In genomic region chr5:124610965-124611364, GRCm38 (mm10) we compare ENCODE assay signal across 11 mouse cellular contexts. TPM values are rescaled to one million over a fixed set of nuclear protein-coding genes. Genes with fewer than 3 reads are reported as not detected.
A peak's percentile ranks its signal among the peaks of the same experiment; 100 is the strongest.
DNase-seq lines count a peak whose midpoint lies in the region; ATAC-seq lines count a peak whose summit lies in the region.
"Had no signal": no experiment of that assay in that cellular context is flagged by ENCODE, and none has a peak within 500 bp of the region (broad histone marks: within the 10 kb centered on the region; RNA-seq: fewer than 3 reads in every experiment).

No protein-coding gene starts in this region.

- H3K4me3 ChIP-seq in liver, embryonic 11.5 days (ENCODE audit: low read depth, low read length): no peak overlapping the region
- H3K4me3 ChIP-seq in forebrain, embryonic 11.5 days (ENCODE audit: low read depth, low read length): no peak overlapping the region
- H3K4me3 ChIP-seq: heart, embryonic 15.5 days had no signal

- no peaks in the 10 kb centered on the region for H3K4me1 ChIP-seq in liver, embryonic 11.5 days (replicated peaks; ENCODE audit: control insufficient read depth, insufficient read depth, low read length)
- no peaks in the 10 kb centered on the region for H3K4me1 ChIP-seq in forebrain, embryonic 11.5 days (replicated peaks; ENCODE audit: control insufficient read depth, insufficient read depth, low read length)
- H3K4me1 ChIP-seq: heart, embryonic 15.5 days had no signal

- H3K36me3 ChIP-seq in liver, embryonic 11.5 days (ENCODE audit: control insufficient read depth, insufficient read depth, low read length): no peaks in the 10 kb centered on the region
- no peaks in the 10 kb centered on the region; the same call in 1 of the 2 replicates for H3K36me3 ChIP-seq in forebrain, embryonic 11.5 days (ENCODE audit: control insufficient read depth, insufficient read depth, low read length)
- H3K36me3 ChIP-seq: heart, embryonic 15.5 days had no signal

- H3K9me3 ChIP-seq in liver, embryonic 11.5 days (ENCODE audit: control insufficient read depth, low read length): no peaks in the 10 kb centered on the region
- no peaks in the 10 kb centered on the region for H3K9me3 ChIP-seq in forebrain, embryonic 11.5 days (ENCODE audit: control insufficient read depth, low read length)
- H3K9me3 ChIP-seq: heart, embryonic 15.5 days had no signal

- H3K4me2 ChIP-seq in liver, embryonic 11.5 days: no peak overlapping the region
- no peak overlapping the region for H3K4me2 ChIP-seq in forebrain, embryonic 11.5 days (ENCODE audit: low read depth, low read length, severe bottlenecking)
- H3K4me2 ChIP-seq: heart, embryonic 15.5 days had no signal

- ATAC-seq in liver, embryonic 11.5 days (replicated peaks; ENCODE audit: low FRiP score): no peak
- no peak for ATAC-seq in forebrain, embryonic 11.5 days (replicated peaks; ENCODE audit: low FRiP score)
- ATAC-seq in inflammation-experienced regulatory T-cells, adult 6 months: no peak

- no peak overlapping the region for H3K27ac ChIP-seq in liver, embryonic 11.5 days (ENCODE audit: low read depth, low read length)
- H3K27ac ChIP-seq in forebrain, embryonic 11.5 days (ENCODE audit: low read depth, low read length): no peak overlapping the region
- H3K27ac ChIP-seq: heart, embryonic 15.5 days; macrophage had no signal

- DNase-seq in liver (peak; percentile 45), MEL-GATA-1-ER (ENCODE audit: extremely low read depth, low read depth) (peak; percentile 57)
- DNase-seq in liver, embryonic 11.5 days (ENCODE audit: low spot score): no peak
- DNase-seq in induced T-regulatory cell, adult 2 months (ENCODE audit: low read depth): peak; percentile 46
- DNase-seq in thymus, postnatal 10 days (ENCODE audit: low spot score in 2 of 2): peak; percentile 23 to 57
- no peak for DNase-seq in forebrain, embryonic 11.5 days (ENCODE audit: low spot score)
- DNase-seq: kidney, adult 11 months; right cerebral cortex, postnatal 4 days had no signal

- H3K9ac ChIP-seq in liver, embryonic 11.5 days (ENCODE audit: low read depth, low read length): no peak overlapping the region
- H3K9ac ChIP-seq in forebrain, embryonic 11.5 days (ENCODE audit: low read length): no peak overlapping the region
- H3K9ac ChIP-seq: heart, embryonic 15.5 days had no signal

- WGBS in liver, embryonic 11.5 days: 63% methylated on average over 10 of the region's 10 CpGs
- 79% methylated on average over 10 of the region's 10 CpGs for WGBS in forebrain, embryonic 11.5 days

- no peaks in the 10 kb centered on the region for H3K27me3 ChIP-seq in liver, embryonic 11.5 days (replicated peaks; ENCODE audit: control insufficient read depth, insufficient read depth, low read length)
- no peaks in the 10 kb centered on the region for H3K27me3 ChIP-seq in forebrain, embryonic 11.5 days (ENCODE audit: control insufficient read depth, insufficient read depth, low read length)
- H3K27me3 ChIP-seq: heart, embryonic 15.5 days had no signal

RNA-seq across cellular contexts. Expression of gene Atp6v0a2, which starts 17.4 kb away (rescaled TPM):
- polyA plus RNA-seq in liver, embryonic 11.5 days (2014; fragmentation: Nextera tagmentation; extraction: Ambion mirVana): 31.2 and 36.0 TPM in 2 replicates
- polyA plus RNA-seq in forebrain, embryonic 11.5 days (2014; fragmentation: Nextera tagmentation; extraction: Ambion mirVana): 49.6 and 52.7 TPM in 2 replicates
- 10 to 100 TPM; 27.5 to 34.3 (median 30.3) TPM for polyA plus RNA-seq in inflammation-experienced regulatory T-cells, adult 6 months (2017; shearing (Covaris generic))

RNA-seq across cellular contexts. Expression of gene Gtf2h3, which starts 32.0 kb away (rescaled TPM):
- 69.7 and 69.9 TPM in 2 replicates for polyA plus RNA-seq in liver, embryonic 11.5 days (2014; fragmentation: Nextera tagmentation; extraction: Ambion mirVana)
- polyA plus RNA-seq in forebrain, embryonic 11.5 days (2014; fragmentation: Nextera tagmentation; extraction: Ambion mirVana): 80.6 and 83.2 TPM in 2 replicates
- 10 to 100 TPM; 59.6 to 62.1 (median 60.8) TPM for polyA plus RNA-seq in inflammation-experienced regulatory T-cells, adult 6 months (2017; shearing (Covaris generic))

RNA-seq across cellular contexts. Expression of gene Eif2b1, which starts 32.0 kb away (rescaled TPM):
- 119 and 123 TPM in 2 replicates for polyA plus RNA-seq in liver, embryonic 11.5 days (2014; fragmentation: Nextera tagmentation; extraction: Ambion mirVana)
- 74.5 and 84.0 TPM in 2 replicates for polyA plus RNA-seq in forebrain, embryonic 11.5 days (2014; fragmentation: Nextera tagmentation; extraction: Ambion mirVana)
- polyA plus RNA-seq in inflammation-experienced regulatory T-cells, adult 6 months (2017; shearing (Covaris generic)): 10 to 100 TPM; 43.2 to 54.2 (median 51.1) TPM

RNA-seq across cellular contexts. Expression of gene Ddx55, which starts 58.3 kb away (rescaled TPM):
- 18.9 and 19.6 TPM in 2 replicates for polyA plus RNA-seq in liver, embryonic 11.5 days (2014; fragmentation: Nextera tagmentation; extraction: Ambion mirVana)
- polyA plus RNA-seq in forebrain, embryonic 11.5 days (2014; fragmentation: Nextera tagmentation; extraction: Ambion mirVana): 16.5 and 18.3 TPM in 2 replicates
- polyA plus RNA-seq in inflammation-experienced regulatory T-cells, adult 6 months (2017; shearing (Covaris generic)): 10 to 100 TPM; 14.7 to 22.6 (median 20.1) TPM

Comparison
In these comparisons a context has a peak if more than half of its experiments do, and no peak if none do; other contexts are left out.
1. DNase-seq: peak in liver (single experiment), MEL-GATA-1-ER (single experiment), induced T-regulatory cell, adult 2 months (single experiment) and thymus, postnatal 10 days (2 of 2); none in liver, embryonic 11.5 days (single experiment) and forebrain, embryonic 11.5 days (single experiment).